ENCODE assay signal across 8 mouse cellular contexts in the genomic region with DNA sequence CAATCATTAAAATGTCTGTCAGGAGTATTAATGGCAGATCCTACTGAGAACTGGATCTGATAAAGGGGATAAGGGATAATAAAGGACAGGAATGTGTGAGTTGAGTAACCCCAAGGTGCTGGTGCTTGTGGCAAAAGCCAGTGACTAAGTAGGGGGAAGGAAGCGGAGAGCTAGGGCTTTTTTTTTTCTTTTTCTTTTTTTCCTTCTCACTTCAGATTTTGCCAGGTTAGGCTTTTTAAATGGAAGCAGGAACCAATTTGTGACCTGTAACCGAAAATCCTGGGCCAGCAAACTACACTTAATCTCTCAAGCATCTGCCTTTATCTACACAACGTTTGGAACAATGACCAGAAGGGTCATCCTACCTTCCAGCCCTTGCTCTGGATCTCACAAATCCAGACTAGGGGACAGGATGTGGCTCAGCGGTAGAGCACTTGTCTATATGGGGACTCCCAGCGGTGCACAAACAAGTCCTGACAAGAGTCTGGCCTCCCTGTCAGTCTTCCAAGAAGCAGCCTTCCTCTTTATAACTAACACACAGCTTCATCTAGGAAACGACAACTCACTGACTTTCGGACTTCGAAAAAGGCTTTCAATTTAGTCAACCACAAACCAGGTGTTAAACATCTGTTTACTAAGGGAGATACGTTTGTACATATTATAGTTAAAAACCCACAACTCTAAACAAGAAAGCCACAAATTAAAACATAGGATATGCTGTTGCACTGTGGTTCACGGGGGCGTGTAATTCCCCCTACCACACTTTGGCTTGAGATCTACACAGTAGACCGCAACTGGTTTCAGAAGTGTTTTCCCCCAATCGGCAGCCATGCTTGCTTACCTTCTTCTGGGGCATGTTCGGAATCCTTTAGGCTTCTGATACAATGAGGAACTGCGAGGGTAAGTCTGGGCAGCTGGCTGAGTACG. TPM values are rescaled to one million over a fixed set of nuclear protein-coding genes. Genes with fewer than 3 reads are reported as not detected.
DNase-seq lines count a peak whose midpoint lies in the region; ATAC-seq and TF ChIP-seq lines count a peak whose summit lies in the region.

No protein-coding gene starts in this region.

- no peak overlapping the region; the same call in 1 of the 2 replicates for H3K9ac ChIP-seq in liver, adult 2 months (ENCODE audit: low read depth, low read length)
- H3K9ac ChIP-seq in hindbrain, embryonic 11.5 days (ENCODE audit: low read depth, low read length): no peak overlapping the region

- no peaks in the 10 kb centered on the region for H3K79me2 ChIP-seq in liver, adult 2 months (ENCODE audit: control insufficient read depth, insufficient read depth, low read length)

- ATAC-seq in hindbrain, embryonic 11.5 days (ENCODE audit: low FRiP score): no peak
- ATAC-seq in megakaryocyte, adult 5-6 weeks (ENCODE audit: poor library complexity, severe bottlenecking): peak; percentile 50
- ATAC-seq in erythroblast, adult 5-6 weeks (replicated peaks; ENCODE audit: low FRiP score, poor library complexity, severe bottlenecking): no peak
- ATAC-seq in cerebellum, adult (ENCODE audit: insufficient number of reproducible peaks, low FRiP score, low TSS enrichment): no peak

- H3K27me3 ChIP-seq in liver, adult 2 months (ENCODE audit: control insufficient read depth, insufficient read depth, low read length): no peaks in the 10 kb centered on the region
- H3K27me3 ChIP-seq in hindbrain, embryonic 11.5 days (ENCODE audit: control insufficient read depth, insufficient read depth, low read length): peaks cover 15% of the 10 kb centered on the region
- H3K27me3 ChIP-seq in thymus, adult 2 months (ENCODE audit: control insufficient read depth, insufficient read depth, low read length): no peaks in the 10 kb centered on the region

- no peak overlapping the region for H3K27ac ChIP-seq in liver, adult 2 months (replicated peaks; ENCODE audit: insufficient read depth, low read depth, low read length)
- H3K27ac ChIP-seq in brown adipose tissue, adult 24 weeks (replicated peaks; ENCODE audit: low read depth, low read length): no peak overlapping the region
- H3K27ac ChIP-seq in hindbrain, embryonic 11.5 days (ENCODE audit: low read depth, low read length): no peak overlapping the region
- peak overlapping the region; percentile 27; the same call in 1 of the 2 replicates for H3K27ac ChIP-seq in thymus, adult 2 months (ENCODE audit: control insufficient read depth, insufficient read depth, low read length)

- H3K36me3 ChIP-seq in liver, adult 2 months (ENCODE audit: control insufficient read depth, insufficient read depth, low read length): no peaks in the 10 kb centered on the region
- no peaks in the 10 kb centered on the region for H3K36me3 ChIP-seq in hindbrain, embryonic 11.5 days (ENCODE audit: control insufficient read depth, insufficient read depth, low read length)
- no peaks in the 10 kb centered on the region for H3K36me3 ChIP-seq in thymus, adult 2 months (ENCODE audit: control insufficient read depth, insufficient read depth, low read length)

- no peak for TF ChIP-seq CTCF in liver, adult 2 months (IDR thresholded peaks at IDR 0.05; ENCODE audit: low read depth, low read length)
- TF ChIP-seq CTCF in thymus, adult 2 months (IDR thresholded peaks at IDR 0.05; ENCODE audit: borderline replicate concordance, control insufficient read depth, extremely low read depth, insufficient read depth, low read length, poor library complexity): no peak

- H3K4me2 ChIP-seq in hindbrain, embryonic 11.5 days (replicated peaks; ENCODE audit: low read depth, low read length): peak overlapping the region; percentile 98

- peaks cover 2% of the 10 kb centered on the region; the same call in 1 of the 2 replicates for H3K4me1 ChIP-seq in liver, adult 2 months (ENCODE audit: control insufficient read depth, insufficient read depth, low read length)
- H3K4me1 ChIP-seq in brown adipose tissue, adult 24 weeks (ENCODE audit: control insufficient read depth, insufficient read depth, insufficient read length, low read length): no peaks in the 10 kb centered on the region
- peaks cover 4% of the 10 kb centered on the region for H3K4me1 ChIP-seq in hindbrain, embryonic 11.5 days (replicated peaks; ENCODE audit: control insufficient read depth, insufficient read depth, low read length)
- peaks cover 12% of the 10 kb centered on the region for H3K4me1 ChIP-seq in thymus, adult 2 months (replicated peaks; ENCODE audit: control insufficient read depth, insufficient read depth, low read length)

- 46% methylated on average over 16 of the region's 16 CpGs for WGBS in liver, adult 2 months
- WGBS in hindbrain, embryonic 11.5 days: 31% methylated on average over 16 of the region's 16 CpGs
- WGBS in thymus, adult 2 months: 4% methylated on average over 16 of the region's 16 CpGs

- DNase-seq in liver, adult 2 months (ENCODE audit: extremely low read depth, low read depth, low spot score): peak; percentile 4
- no peak for DNase-seq in liver
- peak; percentile 28 for DNase-seq in hindbrain, embryonic 11.5 days (ENCODE audit: low spot score)
- peak; percentile 31 for DNase-seq in thymus, adult 2 months

- H3K4me3 ChIP-seq in liver, adult 2 months (ENCODE audit: insufficient read depth, low read depth, low read length): 0 out of 2 replicates have a peak overlapping the region, but pooled peaks have one; percentile 75
- peak overlapping the region; percentile 66 for H3K4me3 ChIP-seq in brown adipose tissue, adult 24 weeks (ENCODE audit: insufficient read depth, low read depth, low read length)
- no peak overlapping the region for H3K4me3 ChIP-seq in hindbrain, embryonic 11.5 days (ENCODE audit: low read depth, low read length)
- H3K4me3 ChIP-seq in thymus, adult 2 months (ENCODE audit: control insufficient read depth, insufficient read depth, low read length): peak overlapping the region; percentile 49; the same call in 1 of the 2 replicates

- H3K9me3 ChIP-seq in hindbrain, embryonic 11.5 days (ENCODE audit: control insufficient read depth, low read length): no peaks in the 10 kb centered on the region

- no peak for TF ChIP-seq POLR2A in liver, adult 2 months (IDR thresholded peaks at IDR 0.05; ENCODE audit: extremely low read depth, insufficient read depth, low read length)
- TF ChIP-seq POLR2A in thymus, adult 2 months (IDR thresholded peaks at IDR 0.05; ENCODE audit: control insufficient read depth, extremely low read depth, insufficient read depth, low read length, poor library complexity): no peak

RNA-seq across cellular contexts. Expression of gene Prrg4, which starts 1.2 kb away (rescaled TPM):
- 0.37 and 0.60 TPM in 2 replicates for total RNA-seq in liver, adult 2 months (2014; rRNA removed)
- 0.05 TPM in 1 of 2 replicates, not detected in the other for polyA plus RNA-seq in liver, adult 2 months (2012; rRNA removed)
- polyA plus RNA-seq in brown adipose tissue, adult 24 weeks (2012; ENCODE audit: insufficient read depth, insufficient read length, missing spikeins): 0.38 TPM in 1 of 2 replicates, not detected in the other
- 0.39 and 1.4 TPM in 2 replicates for polyA plus RNA-seq in hindbrain, embryonic 11.5 days (2014; fragmentation: Nextera tagmentation; extraction: Ambion mirVana)
- 0.09 TPM in 1 of 2 replicates, not detected in the other for total RNA-seq in megakaryocyte, adult 5-6 weeks (2015)
- 0.15 and 0.16 TPM in 2 replicates for total RNA-seq in megakaryocyte, adult 5-6 weeks (2017)
- 2.4 TPM in 2 replicates for polyA plus RNA-seq in thymus, adult 2 months (2012; rRNA removed)
- 0.84 TPM in 1 of 2 replicates, not detected in the other for total RNA-seq in erythroblast, adult 5-6 weeks (2015; ENCODE audit: low replicate concordance)
- total RNA-seq in erythroblast, adult 5-6 weeks (2017; ENCODE audit: low replicate concordance): not detected in 2 replicates

RNA-seq across cellular contexts. Expression of gene Ccdc73, which starts 19.1 kb away (rescaled TPM):
- total RNA-seq in liver, adult 2 months (2014; rRNA removed): 3.1 and 4.9 TPM in 2 replicates
- polyA plus RNA-seq in liver, adult 2 months (2012; rRNA removed): 0.56 TPM in 1 of 2 replicates, not detected in the other
- 7.7 and 16.4 TPM in 2 replicates for polyA plus RNA-seq in brown adipose tissue, adult 24 weeks (2012; ENCODE audit: insufficient read depth, insufficient read length, missing spikeins)
- 5.8 and 7.6 TPM in 2 replicates for polyA plus RNA-seq in hindbrain, embryonic 11.5 days (2014; fragmentation: Nextera tagmentation; extraction: Ambion mirVana)
- 2.2 and 7.2 TPM in 2 replicates for total RNA-seq in megakaryocyte, adult 5-6 weeks (2015)
- total RNA-seq in megakaryocyte, adult 5-6 weeks (2017): 6.5 and 8.5 TPM in 2 replicates
- 0.77 TPM in 1 of 2 replicates, not detected in the other for polyA plus RNA-seq in thymus, adult 2 months (2012; rRNA removed)
- total RNA-seq in erythroblast, adult 5-6 weeks (2015; ENCODE audit: low replicate concordance): 4.8 and 31.3 TPM in 2 replicates
- total RNA-seq in erythroblast, adult 5-6 weeks (2017; ENCODE audit: low replicate concordance): 5.7 and 14.6 TPM in 2 replicates

RNA-seq across cellular contexts. Expression of gene Qser1, which starts 31.9 kb away (rescaled TPM):
- total RNA-seq in liver, adult 2 months (2014; rRNA removed): 6.0 and 7.3 TPM in 2 replicates
- polyA plus RNA-seq in liver, adult 2 months (2012; rRNA removed): 2.0 and 2.2 TPM in 2 replicates
- polyA plus RNA-seq in brown adipose tissue, adult 24 weeks (2012; ENCODE audit: insufficient read depth, insufficient read length, missing spikeins): 9.0 and 17.0 TPM in 2 replicates
- polyA plus RNA-seq in hindbrain, embryonic 11.5 days (2014; fragmentation: Nextera tagmentation; extraction: Ambion mirVana): 14.1 and 19.6 TPM in 2 replicates
- 25.6 and 26.5 TPM in 2 replicates for total RNA-seq in megakaryocyte, adult 5-6 weeks (2015)
- 6.8 and 9.7 TPM in 2 replicates for total RNA-seq in megakaryocyte, adult 5-6 weeks (2017)
- polyA plus RNA-seq in thymus, adult 2 months (2012; rRNA removed): 7.2 and 8.2 TPM in 2 replicates
- total RNA-seq in erythroblast, adult 5-6 weeks (2015; ENCODE audit: low replicate concordance): 4.2 and 9.6 TPM in 2 replicates
- total RNA-seq in erythroblast, adult 5-6 weeks (2017; ENCODE audit: low replicate concordance): 1.5 and 1.8 TPM in 2 replicates
